8 mouse cellular contexts compared by ENCODE assay signal in the genomic region with DNA sequence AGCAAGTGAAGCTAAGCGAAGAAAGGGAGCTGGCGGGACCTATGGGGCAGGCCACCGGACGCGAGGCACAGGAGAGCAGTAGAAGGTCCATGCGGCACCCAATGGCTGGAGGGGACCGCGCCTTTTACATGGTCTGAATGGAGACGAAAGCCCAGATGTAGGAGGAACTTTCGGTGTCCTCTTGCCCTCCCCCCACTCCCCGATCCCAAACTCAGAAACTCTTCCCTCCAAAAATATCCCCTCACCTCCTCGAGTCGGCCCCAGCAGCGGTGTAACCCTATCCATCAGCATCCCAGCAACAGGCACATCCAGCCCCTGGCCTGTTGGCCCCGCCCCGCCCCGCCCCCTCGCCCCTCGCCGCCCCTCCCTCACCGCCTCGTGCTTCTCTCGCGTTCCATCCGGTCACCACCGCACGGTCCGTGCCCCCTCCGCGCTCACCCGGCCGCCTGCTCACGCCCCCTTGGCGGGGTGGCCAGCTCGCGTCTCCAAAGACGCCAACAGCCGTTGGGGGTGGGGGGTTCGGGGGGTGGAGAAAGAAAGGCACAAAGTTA. TPM values are rescaled to one million over a fixed set of nuclear protein-coding genes. Genes with fewer than 3 reads are reported as not detected.
DNase-seq lines count a peak whose midpoint lies in the region; ATAC-seq and TF ChIP-seq lines count a peak whose summit lies in the region.

A gene (minus strand): TSS at position 301 of the 551 bp plus-strand sequence.

- WGBS in embryonic facial prominence, embryonic 13.5 days = 13% methylated on average over 30 of the region's 39 CpGs
- WGBS in hindbrain, embryonic 13.5 days = 17% methylated on average over 33 of the region's 39 CpGs
- WGBS in liver, embryonic 16.5 days (ENCODE audit: insufficient replicate concordance) = 22% methylated on average over 25 of the region's 39 CpGs
- 19% methylated on average over 36 of the region's 39 CpGs for WGBS in stomach, embryonic 16.5 days

- intact Hi-C loops in left cerebral cortex, postnatal 4 days (cut with DNase I) = no loop called here
- intact Hi-C loops in left cerebral cortex, adult 2 months (cut with DNase I) = no loop called here

- H3K27me3 ChIP-seq in embryonic facial prominence, embryonic 13.5 days = peaks cover 31% of the 10 kb centered on the region
- peaks cover 33% of the 10 kb centered on the region for H3K27me3 ChIP-seq in hindbrain, embryonic 13.5 days
- H3K27me3 ChIP-seq in liver, embryonic 16.5 days (ENCODE audit: control insufficient read depth, insufficient read depth, low read depth, low read length) = peaks cover 24% of the 10 kb centered on the region
- H3K27me3 ChIP-seq in stomach, embryonic 16.5 days (ENCODE audit: control insufficient read depth, insufficient read depth, low read length) = peaks cover 4% of the 10 kb centered on the region; the same call in 1 of the 2 replicates

- peak; percentile 8 for DNase-seq in left cerebral cortex, postnatal 4 days
- no peak for DNase-seq in left cerebral cortex, adult 2 months (ENCODE audit: extremely low spot score in 1 of 2, low spot score in 2 of 2)
- DNase-seq in right cerebral cortex, postnatal 10 days (ENCODE audit: low spot score in 2 of 2) = no peak

- peak; percentile 90 for ATAC-seq in embryonic facial prominence, embryonic 13.5 days (ENCODE audit: insufficient number of reproducible peaks, insufficient read depth, low FRiP score, low TSS enrichment, low read depth)
- peak; percentile 92 for ATAC-seq in hindbrain, embryonic 13.5 days (ENCODE audit: low FRiP score)
- ATAC-seq in liver, embryonic 16.5 days (ENCODE audit: low read depth) = 0 out of 2 replicates have a peak, but pooled peaks have one; percentile 19
- peak; percentile 90 for ATAC-seq in stomach, embryonic 16.5 days (ENCODE audit: insufficient read depth, low FRiP score)
- no peak for ATAC-seq in erythroblast, adult 5-6 weeks (replicated peaks; ENCODE audit: low FRiP score, poor library complexity, severe bottlenecking)

- no peak for TF ChIP-seq CTCF in left cerebral cortex, adult 2 months (IDR thresholded peaks at IDR 0.05)

- no peaks in the 10 kb centered on the region for H3K9me3 ChIP-seq in embryonic facial prominence, embryonic 13.5 days
- H3K9me3 ChIP-seq in hindbrain, embryonic 13.5 days = no peaks in the 10 kb centered on the region
- H3K9me3 ChIP-seq in liver, embryonic 16.5 days (replicated peaks; ENCODE audit: control insufficient read depth, low read length) = no peaks in the 10 kb centered on the region
- H3K9me3 ChIP-seq in stomach, embryonic 16.5 days (replicated peaks; ENCODE audit: control insufficient read depth, low read length) = no peaks in the 10 kb centered on the region

- H3K4me2 ChIP-seq in embryonic facial prominence, embryonic 13.5 days = peak within 1 kb of the TSS; percentile 63
- peak within 1 kb of the TSS; percentile 63 for H3K4me2 ChIP-seq in hindbrain, embryonic 13.5 days
- peak within 1 kb of the TSS; percentile 34 for H3K4me2 ChIP-seq in liver, embryonic 16.5 days (ENCODE audit: low read depth, low read length)
- peak within 1 kb of the TSS; percentile 52 for H3K4me2 ChIP-seq in stomach, embryonic 16.5 days (ENCODE audit: low read depth, low read length)

- no peak within 1 kb of the TSS for H3K27ac ChIP-seq in left cerebral cortex, adult 2 months
- no peak within 1 kb of the TSS for H3K27ac ChIP-seq in embryonic facial prominence, embryonic 13.5 days
- H3K27ac ChIP-seq in hindbrain, embryonic 13.5 days = no peak within 1 kb of the TSS
- no peak within 1 kb of the TSS for H3K27ac ChIP-seq in liver, embryonic 16.5 days (ENCODE audit: low read length)
- H3K27ac ChIP-seq in stomach, embryonic 16.5 days (ENCODE audit: low read length) = no peak within 1 kb of the TSS

- H3K36me3 ChIP-seq in embryonic facial prominence, embryonic 13.5 days = no peaks in the 10 kb centered on the region
- H3K36me3 ChIP-seq in hindbrain, embryonic 13.5 days = no peaks in the 10 kb centered on the region
- no peaks in the 10 kb centered on the region for H3K36me3 ChIP-seq in liver, embryonic 16.5 days (ENCODE audit: control insufficient read depth, insufficient read depth)
- no peaks in the 10 kb centered on the region for H3K36me3 ChIP-seq in stomach, embryonic 16.5 days (ENCODE audit: control insufficient read depth, insufficient read depth, low read length)

- no peak within 1 kb of the TSS for H3K4me3 ChIP-seq in left cerebral cortex, adult 2 months
- peak within 1 kb of the TSS; percentile 50 for H3K4me3 ChIP-seq in embryonic facial prominence, embryonic 13.5 days
- peak within 1 kb of the TSS; percentile 38 for H3K4me3 ChIP-seq in hindbrain, embryonic 13.5 days
- peak within 1 kb of the TSS; percentile 34 for H3K4me3 ChIP-seq in liver, embryonic 16.5 days (ENCODE audit: low read depth, low read length)
- H3K4me3 ChIP-seq in stomach, embryonic 16.5 days (replicated peaks; ENCODE audit: low read length) = peak within 1 kb of the TSS; percentile 50

- peak within 1 kb of the TSS; percentile 58; the same call in 1 of the 2 replicates for H3K9ac ChIP-seq in embryonic facial prominence, embryonic 13.5 days
- H3K9ac ChIP-seq in hindbrain, embryonic 13.5 days = no peak within 1 kb of the TSS
- no peak within 1 kb of the TSS for H3K9ac ChIP-seq in liver, embryonic 16.5 days (ENCODE audit: low read depth, low read length)
- peak within 1 kb of the TSS; percentile 58 for H3K9ac ChIP-seq in stomach, embryonic 16.5 days (ENCODE audit: low read length)

- no peaks in the 10 kb centered on the region for H3K4me1 ChIP-seq in embryonic facial prominence, embryonic 13.5 days
- no peaks in the 10 kb centered on the region for H3K4me1 ChIP-seq in hindbrain, embryonic 13.5 days (replicated peaks)
- H3K4me1 ChIP-seq in liver, embryonic 16.5 days (ENCODE audit: control insufficient read depth, low read depth, low read length) = no peaks in the 10 kb centered on the region
- no peaks in the 10 kb centered on the region for H3K4me1 ChIP-seq in stomach, embryonic 16.5 days (ENCODE audit: control insufficient read depth, insufficient read depth, low read length)

RNA-seq across cellular contexts. Expression of the gene that starts here (rescaled TPM):
- not detected for total RNA-seq in left cerebral cortex, postnatal 4 days (2021)
- not detected for total RNA-seq in left cerebral cortex, adult 2 months (2021)
- polyA plus RNA-seq in embryonic facial prominence, embryonic 13.5 days (2015; fragmentation: Nextera tagmentation; extraction: Ambion mirVana) = 10.9 and 14.6 TPM in 2 replicates
- polyA plus RNA-seq in hindbrain, embryonic 13.5 days (2015; fragmentation: Nextera tagmentation; extraction: Ambion mirVana) = 0.75 and 0.84 TPM in 2 replicates
- 0.22 and 0.34 TPM in 2 replicates for polyA plus RNA-seq in liver, embryonic 16.5 days (2015; fragmentation: Nextera tagmentation; extraction: Ambion mirVana)
- polyA plus RNA-seq in stomach, embryonic 16.5 days (2015; fragmentation: Nextera tagmentation; extraction: Ambion mirVana) = 3.6 and 4.6 TPM in 2 replicates
- not detected in 2 replicates for total RNA-seq in erythroblast, adult 5-6 weeks (2015; ENCODE audit: low replicate concordance)
- not detected in 2 replicates for total RNA-seq in erythroblast, adult 5-6 weeks (2017; ENCODE audit: low replicate concordance)

Comparison
In these comparisons a context has a peak if more than half of its experiments do, and no peak if none do; other contexts are left out.
1. Peak in DNase-seq in left cerebral cortex, postnatal 4 days; RNA of the gene not detected or under 1 TPM.
2. Peak in ATAC-seq, H3K4me3 ChIP-seq and H3K4me2 ChIP-seq in hindbrain, embryonic 13.5 days; RNA of the gene not detected or under 1 TPM.
3. Peak in ATAC-seq, H3K4me3 ChIP-seq and H3K4me2 ChIP-seq in liver, embryonic 16.5 days; RNA of the gene not detected or under 1 TPM.
4. H3K9ac ChIP-seq: peak in embryonic facial prominence, embryonic 13.5 days (single experiment) and stomach, embryonic 16.5 days (single experiment); none in hindbrain, embryonic 13.5 days (single experiment) and liver, embryonic 16.5 days (single experiment).
5. Peak in every context shown above with its lines, with median percentiles within 50 percentile points of each other: H3K4me2 ChIP-seq.